Mouse (Mus musculus): ENCODE measurements around the gene Cyp11a1. TPM values are rescaled to one million over a fixed set of nuclear protein-coding genes. Genes with fewer than 3 reads are reported as not detected.

Cyp11a1 gene
- polyA plus RNA-seq, 1 experiment from 2014 or later = 0.26 TPM

- WGBS = 25% methylated on average over 6 of the region's 6 CpGs
- Histone ChIP-seq H3K4me3 (ENCODE audit: low read depth, low read length) (no peak overlapping the region), H3K4me1 (ENCODE audit: control insufficient read depth, insufficient read depth, low read length) (0 out of 2 replicates have a peak, but pooled peaks cover 2% of the 10 kb centered on the region), H3K27ac (ENCODE audit: low read length) (no peak overlapping the region; the same call in 1 of the 2 replicates), H3K9ac (replicated peaks; ENCODE audit: low read depth, low read length) (no peak overlapping the region), H3K36me3 (ENCODE audit: control insufficient read depth, insufficient read depth, low read length) (no peaks in the 10 kb centered on the region), H3K4me2 (replicated peaks; ENCODE audit: low read depth, low read length) (no peak overlapping the region), H3K9me3 (ENCODE audit: control insufficient read depth, low read depth, low read length) (no peaks in the 10 kb centered on the region), H3K27me3 (ENCODE audit: control insufficient read depth, insufficient read depth, low read length) (no peaks in the 10 kb centered on the region)
- no peak for ATAC-seq (ENCODE audit: insufficient number of reproducible peaks, insufficient read depth, low FRiP score, low read depth)
These were observed 42.4 kb downstream of the Cyp11a1 start for GRCm38 (mm10) chr9:58048621-58049020.

- H3K27ac ChIP-seq (ENCODE audit: low read length) = no peak overlapping the region
These were observed 43.0 kb downstream of the Cyp11a1 start for GRCm38 (mm10) chr9:58049186-58049585.

GRCm38 (mm10) chr9:58049861-58050260 lies 43.6 kb downstream of the Cyp11a1 start:
- Histone ChIP-seq H3K4me3 (ENCODE audit: low read depth, low read length) (no peak overlapping the region), H3K9ac (replicated peaks; ENCODE audit: low read depth, low read length) (no peak overlapping the region), H3K4me1 (ENCODE audit: control insufficient read depth, insufficient read depth, low read length) (0 out of 2 replicates have a peak, but pooled peaks cover 2% of the 10 kb centered on the region), H3K27me3 (ENCODE audit: control insufficient read depth, insufficient read depth, low read length) (no peaks in the 10 kb centered on the region), H3K4me2 (replicated peaks; ENCODE audit: low read depth, low read length) (no peak overlapping the region), H3K27ac (ENCODE audit: low read length) (no peak overlapping the region), H3K9me3 (ENCODE audit: control insufficient read depth, low read depth, low read length) (no peaks in the 10 kb centered on the region), H3K36me3 (ENCODE audit: control insufficient read depth, insufficient read depth, low read length) (no peaks in the 10 kb centered on the region)
- ATAC-seq (ENCODE audit: insufficient number of reproducible peaks, insufficient read depth, low FRiP score, low read depth) = no peak
- 62% methylated on average over 7 of the region's 7 CpGs for WGBS

More at GRCm38 (mm10) chr9:58049186-58049585, 43.0 kb downstream of the Cyp11a1 start:
- H3K9ac ChIP-seq (replicated peaks; ENCODE audit: low read depth, low read length) = no peak overlapping the region
- H3K4me1 ChIP-seq (ENCODE audit: control insufficient read depth, insufficient read depth, low read length) = 0 out of 2 replicates have a peak, but pooled peaks cover 2% of the 10 kb centered on the region
- no peaks in the 10 kb centered on the region for H3K9me3 ChIP-seq (ENCODE audit: control insufficient read depth, low read depth, low read length)
- H3K4me3 ChIP-seq (ENCODE audit: low read depth, low read length) = no peak overlapping the region
- WGBS = 67% methylated on average over 6 of the region's 6 CpGs
- no peak for ATAC-seq (ENCODE audit: insufficient number of reproducible peaks, insufficient read depth, low FRiP score, low read depth)
- no peaks in the 10 kb centered on the region for H3K36me3 ChIP-seq (ENCODE audit: control insufficient read depth, insufficient read depth, low read length)
- H3K27me3 ChIP-seq (ENCODE audit: control insufficient read depth, insufficient read depth, low read length) = no peaks in the 10 kb centered on the region
- no peak overlapping the region for H3K4me2 ChIP-seq (replicated peaks; ENCODE audit: low read depth, low read length)

GRCm38 (mm10) chr9:58051937-58052336 lies 45.7 kb downstream of the Cyp11a1 start:
- no peak overlapping the region for H3K4me2 ChIP-seq (replicated peaks; ENCODE audit: low read depth, low read length)
- no peaks in the 10 kb centered on the region for H3K4me1 ChIP-seq (ENCODE audit: control insufficient read depth, insufficient read depth, low read length)
- no peaks in the 10 kb centered on the region for H3K36me3 ChIP-seq (ENCODE audit: control insufficient read depth, insufficient read depth, low read length)
- no peaks in the 10 kb centered on the region for H3K9me3 ChIP-seq (ENCODE audit: control insufficient read depth, low read depth, low read length)
- H3K4me3 ChIP-seq (ENCODE audit: low read depth, low read length) = no peak overlapping the region
- no peak overlapping the region for H3K27ac ChIP-seq (ENCODE audit: low read length)
- no peak overlapping the region for H3K9ac ChIP-seq (replicated peaks; ENCODE audit: low read depth, low read length)
- WGBS = 28% methylated on average over 5 of the region's 5 CpGs
- no peaks in the 10 kb centered on the region for H3K27me3 ChIP-seq (ENCODE audit: control insufficient read depth, insufficient read depth, low read length)
- ATAC-seq (ENCODE audit: insufficient number of reproducible peaks, insufficient read depth, low FRiP score, low read depth) = no peak

DNA sequence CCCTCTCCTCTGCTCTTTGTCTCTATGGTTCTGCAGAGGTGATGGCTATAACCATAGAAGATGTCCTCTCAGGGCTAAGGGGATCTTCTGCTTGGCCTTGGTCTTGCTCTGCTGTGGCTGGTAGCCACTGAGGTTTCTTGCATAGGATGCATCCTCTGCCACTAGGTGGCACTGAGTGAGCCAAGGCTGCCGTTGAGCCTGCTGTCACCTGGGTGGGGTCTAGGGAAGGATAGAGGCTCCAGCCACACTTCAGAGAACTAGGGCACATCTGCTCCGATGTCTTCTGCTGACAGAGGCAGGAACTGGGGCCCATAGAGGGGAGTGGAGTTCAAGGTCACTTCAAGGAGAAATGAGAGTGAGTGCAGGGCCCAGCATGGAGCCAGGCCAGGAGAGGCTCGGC lies 46.9 kb downstream of the Cyp11a1 start:
- ATAC-seq (ENCODE audit: insufficient number of reproducible peaks, insufficient read depth, low FRiP score, low read depth) = no peak

GRCm38 (mm10) chr9:58053544-58053943 lies 47.3 kb downstream of the Cyp11a1 start:
- Histone ChIP-seq H3K4me3 (ENCODE audit: low read depth, low read length) (no peak overlapping the region), H3K27ac (ENCODE audit: low read length) (no peak overlapping the region), H3K4me2 (replicated peaks; ENCODE audit: low read depth, low read length) (no peak overlapping the region), H3K4me1 (ENCODE audit: control insufficient read depth, insufficient read depth, low read length) (no peaks in the 10 kb centered on the region), H3K9ac (replicated peaks; ENCODE audit: low read depth, low read length) (no peak overlapping the region), H3K9me3 (ENCODE audit: control insufficient read depth, low read depth, low read length) (no peaks in the 10 kb centered on the region), H3K36me3 (ENCODE audit: control insufficient read depth, insufficient read depth, low read length) (no peaks in the 10 kb centered on the region), H3K27me3 (ENCODE audit: control insufficient read depth, insufficient read depth, low read length) (no peaks in the 10 kb centered on the region)
- ATAC-seq (ENCODE audit: insufficient number of reproducible peaks, insufficient read depth, low FRiP score, low read depth) = no peak
- WGBS = 46% methylated on average over 3 of the region's 3 CpGs

More for the DNA sequence above, 46.9 kb downstream of the Cyp11a1 start:
- no peak overlapping the region for H3K4me3 ChIP-seq (ENCODE audit: low read depth, low read length)
- no peaks in the 10 kb centered on the region for H3K9me3 ChIP-seq (ENCODE audit: control insufficient read depth, low read depth, low read length)
- H3K9ac ChIP-seq (replicated peaks; ENCODE audit: low read depth, low read length) = no peak overlapping the region
- WGBS = 23% methylated on average over 3 of the region's 3 CpGs
- no peak overlapping the region for H3K27ac ChIP-seq (ENCODE audit: low read length)
- H3K27me3 ChIP-seq (ENCODE audit: control insufficient read depth, insufficient read depth, low read length) = no peaks in the 10 kb centered on the region
- no peak overlapping the region for H3K4me2 ChIP-seq (replicated peaks; ENCODE audit: low read depth, low read length)
- no peaks in the 10 kb centered on the region for H3K4me1 ChIP-seq (ENCODE audit: control insufficient read depth, insufficient read depth, low read length)
- H3K36me3 ChIP-seq (ENCODE audit: control insufficient read depth, insufficient read depth, low read length) = no peaks in the 10 kb centered on the region

GRCm38 (mm10) chr9:58054032-58054431 lies 47.8 kb downstream of the Cyp11a1 start:
- no peaks in the 10 kb centered on the region for H3K27me3 ChIP-seq (ENCODE audit: control insufficient read depth, insufficient read depth, low read length)
- no peak overlapping the region for H3K9ac ChIP-seq (replicated peaks; ENCODE audit: low read depth, low read length)
- H3K4me1 ChIP-seq (ENCODE audit: control insufficient read depth, insufficient read depth, low read length) = no peaks in the 10 kb centered on the region
- WGBS = 92% methylated on average over 1 of the region's 1 CpGs
- H3K4me3 ChIP-seq (ENCODE audit: low read depth, low read length) = no peak overlapping the region
- H3K27ac ChIP-seq (ENCODE audit: low read length) = no peak overlapping the region
- no peaks in the 10 kb centered on the region for H3K9me3 ChIP-seq (ENCODE audit: control insufficient read depth, low read depth, low read length)
- H3K4me2 ChIP-seq (replicated peaks; ENCODE audit: low read depth, low read length) = no peak overlapping the region
- no peaks in the 10 kb centered on the region for H3K36me3 ChIP-seq (ENCODE audit: control insufficient read depth, insufficient read depth, low read length)
- no peak for ATAC-seq (ENCODE audit: insufficient number of reproducible peaks, insufficient read depth, low FRiP score, low read depth)

DNA sequence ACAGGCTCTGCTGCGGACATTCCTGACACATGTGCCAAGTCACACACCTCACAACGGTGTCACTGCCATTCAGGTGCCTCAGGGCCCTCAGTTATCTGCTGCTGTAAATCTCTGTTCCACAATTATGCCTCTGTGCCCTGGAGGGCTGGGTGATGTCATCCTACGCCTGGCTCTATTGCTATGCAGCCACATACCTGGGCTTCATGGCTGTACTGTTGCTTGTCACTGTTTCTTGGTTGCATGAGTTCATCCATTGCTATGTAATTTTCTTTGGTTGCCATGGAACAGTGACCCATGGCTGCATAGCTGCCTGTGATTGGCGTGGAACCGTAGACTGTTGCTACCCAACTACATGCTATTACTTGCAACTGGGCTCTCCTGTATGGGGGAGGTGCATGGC lies 49.5 kb downstream of the Cyp11a1 start:
- Histone ChIP-seq H3K4me2 (replicated peaks; ENCODE audit: low read depth, low read length) (no peak overlapping the region), H3K27ac (ENCODE audit: low read length) (no peak overlapping the region), H3K4me3 (ENCODE audit: low read depth, low read length) (no peak overlapping the region), H3K4me1 (ENCODE audit: control insufficient read depth, insufficient read depth, low read length) (no peaks in the 10 kb centered on the region), H3K9me3 (ENCODE audit: control insufficient read depth, low read depth, low read length) (no peaks in the 10 kb centered on the region), H3K36me3 (ENCODE audit: control insufficient read depth, insufficient read depth, low read length) (no peaks in the 10 kb centered on the region), H3K27me3 (ENCODE audit: control insufficient read depth, insufficient read depth, low read length) (no peaks in the 10 kb centered on the region), H3K9ac (replicated peaks; ENCODE audit: low read depth, low read length) (no peak overlapping the region)
- WGBS = 75% methylated on average over 5 of the region's 5 CpGs
- ATAC-seq (ENCODE audit: insufficient number of reproducible peaks, insufficient read depth, low FRiP score, low read depth) = no peak

- Histone ChIP-seq H3K4me2 (replicated peaks; ENCODE audit: low read depth, low read length) (no peak overlapping the region), H3K4me3 (ENCODE audit: low read depth, low read length) (no peak overlapping the region), H3K9ac (replicated peaks; ENCODE audit: low read depth, low read length) (no peak overlapping the region), H3K9me3 (ENCODE audit: control insufficient read depth, low read depth, low read length) (no peaks in the 10 kb centered on the region), H3K36me3 (ENCODE audit: control insufficient read depth, insufficient read depth, low read length) (no peaks in the 10 kb centered on the region), H3K27me3 (ENCODE audit: control insufficient read depth, insufficient read depth, low read length) (no peaks in the 10 kb centered on the region), H3K27ac (ENCODE audit: low read length) (no peak overlapping the region), H3K4me1 (ENCODE audit: control insufficient read depth, insufficient read depth, low read length) (no peaks in the 10 kb centered on the region)
- 52% methylated on average over 1 of the region's 1 CpGs for WGBS
- ATAC-seq (ENCODE audit: insufficient number of reproducible peaks, insufficient read depth, low FRiP score, low read depth) = no peak
These were observed 53.7 kb downstream of the Cyp11a1 start for GRCm38 (mm10) chr9:58059920-58060319.
